Mouse (Mus musculus): ENCODE measurements around the gene Dbp. TPM values are rescaled to one million over a fixed set of nuclear protein-coding genes. Genes with fewer than 3 reads are reported as not detected.

Dbp gene
- polyA plus RNA-seq, 1 experiment = 85.6 TPM

DNA sequence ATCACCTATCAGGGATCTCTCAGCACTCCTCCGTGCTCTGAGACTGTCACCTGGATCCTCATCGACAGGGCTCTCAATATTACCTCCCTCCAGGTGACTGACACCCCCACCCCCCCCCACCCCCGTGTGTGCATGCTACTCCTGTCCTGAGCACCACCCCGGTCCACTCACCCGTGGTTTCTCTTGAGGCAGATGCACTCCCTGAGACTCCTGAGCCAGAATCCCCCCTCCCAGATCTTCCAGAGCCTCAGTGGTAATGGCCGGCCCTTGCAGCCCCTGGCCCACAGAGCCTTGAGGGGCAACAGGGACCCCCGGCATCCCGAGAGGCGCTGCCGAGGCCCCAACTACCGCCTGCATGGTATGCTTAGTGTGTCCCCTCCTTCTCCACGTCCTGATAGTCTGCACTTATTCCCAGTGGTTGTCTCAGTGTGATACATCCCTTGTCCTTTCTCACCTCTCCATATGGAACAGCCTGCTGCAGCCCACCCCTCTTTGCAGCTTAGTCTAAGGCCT, 1.3 kb upstream of the Dbp start:
- Histone ChIP-seq H3K4me1 (ENCODE audit: control insufficient read depth, insufficient read depth, low read length) (peaks cover 15% of the 10 kb centered on the region), H3K4me3 (ENCODE audit: insufficient read depth, low read length) (peak overlapping the region; percentile 58), H3K27ac (ENCODE audit: insufficient read depth, low read depth, low read length) (peak overlapping the region; percentile 73)
- TF ChIP-seq POLR2A (IDR thresholded peaks at IDR 0.05; ENCODE audit: borderline replicate concordance, low read depth, low read length) (no peak), CTCF (IDR thresholded peaks at IDR 0.05; ENCODE audit: low read depth, low read length) (no peak)

GRCm38 (mm10) chr7:45704046-45704559, 785 bp upstream of the Dbp start:
- peak overlapping the region; percentile 73 for H3K27ac ChIP-seq (ENCODE audit: insufficient read depth, low read depth, low read length)
- peak overlapping the region; percentile 58 for H3K4me3 ChIP-seq (ENCODE audit: insufficient read depth, low read length)
- H3K4me1 ChIP-seq (ENCODE audit: control insufficient read depth, insufficient read depth, low read length) = peaks cover 20% of the 10 kb centered on the region
- no peak for TF ChIP-seq POLR2A (IDR thresholded peaks at IDR 0.05; ENCODE audit: borderline replicate concordance, low read depth, low read length)
- no peak for TF ChIP-seq CTCF (IDR thresholded peaks at IDR 0.05; ENCODE audit: low read depth, low read length)

DNA sequence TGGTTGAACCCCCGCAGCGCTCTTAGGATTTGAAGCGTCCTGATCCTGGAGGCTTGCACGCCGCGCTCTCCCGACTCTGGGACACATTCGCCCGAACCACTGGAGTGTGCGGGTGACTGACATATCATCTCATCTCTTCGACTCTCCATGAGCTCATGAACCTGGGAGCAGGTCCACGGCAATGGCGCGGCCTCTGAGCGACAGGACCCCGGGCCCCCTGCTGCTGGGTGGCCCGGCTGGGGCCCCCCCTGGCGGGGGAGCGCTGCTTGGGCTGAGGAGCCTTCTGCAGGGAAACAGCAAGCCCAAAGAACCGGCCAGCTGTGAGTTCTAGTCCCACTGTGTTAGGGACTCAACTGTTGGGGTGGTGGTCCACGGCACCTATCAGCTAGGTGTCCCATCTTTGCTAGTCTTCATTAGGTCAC, 566 bp downstream of the Dbp start:
- TF ChIP-seq POLR2A (IDR thresholded peaks at IDR 0.05; ENCODE audit: borderline replicate concordance, low read depth, low read length) (no peak), CTCF (IDR thresholded peaks at IDR 0.05; ENCODE audit: low read depth, low read length) (0 out of 2 replicates have a peak, but pooled peaks have one; percentile 17)
- Histone ChIP-seq H3K4me1 (ENCODE audit: control insufficient read depth, insufficient read depth, low read length) (peaks cover 21% of the 10 kb centered on the region), H3K4me3 (ENCODE audit: insufficient read depth, low read length) (peak overlapping the region; percentile 83), H3K27ac (ENCODE audit: insufficient read depth, low read depth, low read length) (peak overlapping the region; percentile 87)

DNA sequence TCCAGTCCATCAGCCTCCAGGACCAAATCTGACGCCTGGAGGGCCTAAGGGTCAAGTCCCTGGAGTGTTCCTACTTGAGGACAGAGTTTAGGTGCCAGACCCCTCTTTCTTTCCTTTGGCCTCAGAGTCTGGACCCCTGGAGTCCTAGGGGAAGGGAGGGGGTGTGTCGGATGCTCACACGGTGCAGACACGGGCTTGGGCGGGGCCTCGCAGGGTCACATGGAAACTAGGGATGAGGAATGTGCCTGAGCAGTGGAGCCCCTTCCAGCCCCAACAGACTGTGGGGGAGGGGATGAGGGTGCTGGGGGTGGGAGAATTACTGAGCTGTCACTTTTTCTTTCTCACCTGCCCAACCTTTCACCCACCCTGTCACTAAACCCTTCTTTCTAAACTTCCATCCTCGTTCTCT, 989 bp downstream of the Dbp start:
- Histone ChIP-seq H3K4me3 (ENCODE audit: insufficient read depth, low read length) (peak overlapping the region; percentile 83), H3K4me1 (ENCODE audit: control insufficient read depth, insufficient read depth, low read length) (peaks cover 21% of the 10 kb centered on the region), H3K27ac (ENCODE audit: insufficient read depth, low read depth, low read length) (peak overlapping the region; percentile 87)
- TF ChIP-seq CTCF (IDR thresholded peaks at IDR 0.05; ENCODE audit: low read depth, low read length) (no peak), POLR2A (IDR thresholded peaks at IDR 0.05; ENCODE audit: borderline replicate concordance, low read depth, low read length) (no peak)

DNA sequence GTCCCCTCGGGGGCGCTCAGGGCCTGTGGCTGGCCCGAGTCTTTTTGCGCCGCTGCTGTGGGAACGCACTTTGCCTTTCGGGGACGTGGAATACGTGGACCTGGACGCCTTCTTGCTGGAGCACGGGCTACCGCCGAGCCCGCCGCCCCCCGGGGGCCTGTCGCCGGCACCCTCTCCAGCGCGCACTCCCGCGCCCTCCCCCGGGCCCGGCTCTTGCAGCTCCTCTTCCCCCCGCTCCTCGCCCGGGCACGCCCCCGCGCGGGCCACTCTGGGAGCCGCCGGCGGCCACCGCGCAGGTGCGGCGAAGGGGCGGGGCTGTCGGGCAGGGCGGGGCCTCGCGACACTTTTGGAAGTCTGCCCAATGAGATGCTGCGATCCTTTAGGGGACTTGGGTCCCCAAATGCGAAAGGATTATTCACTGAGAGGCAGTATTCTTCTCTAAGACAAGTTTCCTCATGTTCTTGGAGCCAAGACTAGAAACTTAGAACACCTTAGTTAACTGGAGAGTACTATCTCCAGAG, 1.9 kb downstream of the Dbp start:
- TF ChIP-seq POLR2A (IDR thresholded peaks at IDR 0.05; ENCODE audit: borderline replicate concordance, low read depth, low read length) (peak; percentile 85; the same call in 1 of the 2 replicates), CTCF (IDR thresholded peaks at IDR 0.05; ENCODE audit: low read depth, low read length) (no peak)
- H3K27ac ChIP-seq (ENCODE audit: insufficient read depth, low read depth, low read length) = peak overlapping the region; percentile 95
- H3K4me3 ChIP-seq (ENCODE audit: insufficient read depth, low read length) = peak overlapping the region; percentile 83
- H3K4me1 ChIP-seq (ENCODE audit: control insufficient read depth, insufficient read depth, low read length) = peaks cover 21% of the 10 kb centered on the region

DNA sequence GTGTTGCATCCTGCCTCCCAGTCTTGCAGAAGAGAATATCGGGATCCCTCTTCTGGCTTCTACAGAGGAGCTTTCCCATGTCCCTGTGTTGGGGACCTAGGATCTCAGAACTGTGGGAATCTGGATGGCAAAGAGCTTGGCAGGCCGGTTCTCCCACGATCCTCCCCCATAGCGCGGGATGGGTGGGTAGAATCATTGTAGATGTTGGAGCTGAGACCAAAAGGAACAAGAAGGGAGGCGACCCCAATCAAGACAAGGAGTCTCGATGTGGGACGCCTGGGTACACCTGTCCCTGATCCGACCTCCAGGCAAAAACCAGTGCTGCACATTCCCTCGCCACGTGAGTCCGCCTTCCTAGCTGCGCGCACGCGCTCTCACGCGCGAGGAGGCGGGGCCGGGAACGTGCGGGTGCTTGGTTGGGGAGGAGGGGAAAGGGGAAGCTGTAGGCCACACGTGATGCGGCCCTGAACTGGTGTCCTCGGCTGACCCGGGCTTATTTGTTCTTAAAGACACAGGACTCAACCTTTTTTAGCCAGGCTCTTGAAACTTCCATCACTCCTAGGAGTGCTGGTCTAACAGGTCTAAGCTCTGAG, 2.6 kb downstream of the Dbp start:
- Histone ChIP-seq H3K4me3 (ENCODE audit: insufficient read depth, low read length) (peak overlapping the region; percentile 83), H3K4me1 (ENCODE audit: control insufficient read depth, insufficient read depth, low read length) (peaks cover 21% of the 10 kb centered on the region), H3K27ac (ENCODE audit: insufficient read depth, low read depth, low read length) (peak overlapping the region; percentile 95)
- no peak for TF ChIP-seq CTCF (IDR thresholded peaks at IDR 0.05; ENCODE audit: low read depth, low read length)
- 0 out of 2 replicates have a peak, but pooled peaks have one; percentile 44 for TF ChIP-seq POLR2A (IDR thresholded peaks at IDR 0.05; ENCODE audit: borderline replicate concordance, low read depth, low read length)

- TF ChIP-seq POLR2A (IDR thresholded peaks at IDR 0.05; ENCODE audit: borderline replicate concordance, low read depth, low read length) (no peak), CTCF (IDR thresholded peaks at IDR 0.05; ENCODE audit: low read depth, low read length) (no peak)
- Histone ChIP-seq H3K27ac (ENCODE audit: insufficient read depth, low read depth, low read length) (peak overlapping the region; percentile 95), H3K4me3 (ENCODE audit: insufficient read depth, low read length) (peak overlapping the region; percentile 50), H3K4me1 (ENCODE audit: control insufficient read depth, insufficient read depth, low read length) (peaks cover 21% of the 10 kb centered on the region)
Observed at GRCm38 (mm10) chr7:45708221-45708761, 3.4 kb downstream of the Dbp start.

- peak overlapping the region; percentile 95; the same call in 1 of the 2 replicates for H3K27ac ChIP-seq (ENCODE audit: insufficient read depth, low read depth, low read length)
- H3K4me3 ChIP-seq (ENCODE audit: insufficient read depth, low read length) = 0 out of 2 replicates have a peak overlapping the region, but pooled peaks have one; percentile 50
- no peak for TF ChIP-seq CTCF (IDR thresholded peaks at IDR 0.05; ENCODE audit: low read depth, low read length)
- TF ChIP-seq POLR2A (IDR thresholded peaks at IDR 0.05; ENCODE audit: borderline replicate concordance, low read depth, low read length) = no peak
- peaks cover 19% of the 10 kb centered on the region for H3K4me1 ChIP-seq (ENCODE audit: control insufficient read depth, insufficient read depth, low read length)
Observed at GRCm38 (mm10) chr7:45709036-45709435, 4.1 kb downstream of the Dbp start.

GRCm38 (mm10) chr7:45709677-45710355, 4.9 kb downstream of the Dbp start:
- H3K4me3 ChIP-seq (ENCODE audit: insufficient read depth, low read length) = no peak overlapping the region
- no peak for TF ChIP-seq CTCF (IDR thresholded peaks at IDR 0.05; ENCODE audit: low read depth, low read length)
- no peak overlapping the region for H3K27ac ChIP-seq (ENCODE audit: insufficient read depth, low read depth, low read length)
- peaks cover 21% of the 10 kb centered on the region for H3K4me1 ChIP-seq (ENCODE audit: control insufficient read depth, insufficient read depth, low read length)
